Mouse (Mus musculus) liver, embryonic 13.5 days (tissue): ENCODE measurements around the gene Foxl1. TPM values are rescaled to one million over a fixed set of nuclear protein-coding genes. Genes with fewer than 3 reads are reported as not detected.

ENCODE experiments used
- ATAC-seq: fragments of 200-750 bp; cut with Nextera tagmentation; 2 replicates; pipeline ENCODE4 v1.8.0; 2017; ENCODE audit warnings: low read depth, mild to moderate bottlenecking, moderate number of reproducible peaks, moderate library complexity
- DNase-seq: peaks from one replicate; pipeline ENCODE4 v3.0.0; 2022
- H3K27ac ChIP-seq: fragments of 300-500 bp; sonication (generic); 2 replicates; pipeline ENCODE4 v1.5.1; 2015; ENCODE audit warnings: moderate library complexity, mild to moderate bottlenecking, inconsistent platforms
- H3K27me3 ChIP-seq: fragments of 300-500 bp; sonication (generic); 2 replicates; pipeline ENCODE4 v1.6.1; 2015; ENCODE audit warnings: mild to moderate bottlenecking, inconsistent platforms
- H3K36me3 ChIP-seq: fragments of 300-500 bp; sonication (generic); 2 replicates; pipeline ENCODE4 v1.6.1; 2015; ENCODE audit warnings: mild to moderate bottlenecking, inconsistent platforms
- H3K4me1 ChIP-seq: fragments of 300-500 bp; sonication (generic); replicated peaks from 2 replicates; pipeline ENCODE4 v1.6.1; 2015; ENCODE audit warnings: inconsistent platforms
- H3K4me2 ChIP-seq: fragments of 300-500 bp; sonication (generic); 2 replicates; pipeline ENCODE4 v1.6.1; 2015; ENCODE audit warnings: inconsistent platforms, mild to moderate bottlenecking, moderate library complexity
- H3K4me3 ChIP-seq: fragments of 300-500 bp; sonication (generic); replicated peaks from 2 replicates; pipeline ENCODE4 v1.5.1; 2015; ENCODE audit warnings: mild to moderate bottlenecking, inconsistent platforms
- H3K9ac ChIP-seq: fragments of 300-500 bp; sonication (generic); 2 replicates; pipeline ENCODE4 v1.6.1; 2015; ENCODE audit warnings: mild to moderate bottlenecking, inconsistent platforms
- H3K9me3 ChIP-seq: fragments of 300-500 bp; sonication (generic); replicated peaks from 2 replicates; pipeline ENCODE4 v1.6.1; 2016; ENCODE audit warnings: inconsistent platforms
- WGBS: fragments of 180-500 bp; shearing (Covaris S2); methylation state at CpG from one replicate; pipeline ENCODE4 v1.1.7; 2015; ENCODE audit not compliant: insufficient replicate concordance; 5-methylcytosine and 5-hydroxymethylcytosine counted together
- polyA plus RNA-seq: library from polyadenylated mRNA; unstranded; fragments of >200 nt; fragmentation: Nextera tagmentation; extraction: Ambion mirVana; gene quantifications from 2 replicates; pipeline ENCODE4 v1.2.1, GENCODE M21; 2015

The Foxl1 gene
- polyA plus RNA-seq, 1 experiment from 2014 or later: 0.14 TPM

DNA sequence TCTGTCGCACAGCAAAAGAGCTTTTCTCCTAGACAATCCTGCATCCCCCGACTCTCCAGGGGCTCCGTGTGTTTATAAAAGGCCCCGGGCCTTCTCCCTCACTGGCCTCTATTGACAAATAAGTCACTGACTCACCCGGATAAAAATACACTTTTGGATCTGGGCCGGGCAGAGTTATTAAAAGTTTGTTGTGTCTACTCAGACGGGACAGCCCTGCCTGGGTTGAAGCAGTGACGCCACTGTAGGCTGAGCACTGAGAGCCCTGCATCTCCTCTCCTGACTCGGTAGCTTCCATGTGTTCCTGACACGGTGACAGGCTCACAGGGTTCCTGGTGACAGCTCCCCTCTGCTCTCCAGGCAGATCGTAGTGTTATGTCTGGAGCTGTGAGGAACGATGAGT is 24.7 kb downstream of the Foxl1 start:
- no peak for ATAC-seq

DNA sequence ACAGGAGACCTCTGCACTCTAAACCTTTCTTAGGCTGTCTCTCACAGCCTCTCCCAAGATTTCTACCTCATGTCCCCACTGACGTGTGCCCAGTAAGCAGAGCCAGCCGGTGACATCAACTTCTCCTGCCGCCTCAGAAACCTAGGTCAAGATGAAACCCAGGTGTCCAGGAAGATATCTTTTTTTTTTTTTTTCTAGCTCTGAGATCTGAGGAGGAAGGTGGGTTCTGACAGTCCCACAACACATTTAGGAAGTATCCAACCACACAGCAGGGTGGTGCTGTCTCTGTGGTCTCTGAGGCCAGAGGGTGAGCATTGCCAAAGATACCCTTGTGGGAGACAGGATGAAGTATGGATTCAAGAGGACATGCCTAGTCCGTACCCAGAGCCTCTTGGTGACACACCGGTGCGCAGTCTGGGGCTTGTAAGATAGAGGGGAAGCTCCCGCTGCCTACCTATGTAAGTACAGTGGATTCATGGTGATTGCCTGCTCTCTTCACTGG is 29.3 kb downstream of the Foxl1 start:
- 61% methylated on average over 7 of the region's 7 CpGs for WGBS
- Histone ChIP-seq H3K27ac (no peak overlapping the region), H3K36me3 (no peaks in the 10 kb centered on the region), H3K4me2 (no peak overlapping the region), H3K9ac (no peak overlapping the region), H3K27me3 (peaks cover 26% of the 10 kb centered on the region; the same call in 1 of the 2 replicates), H3K4me1 (no peaks in the 10 kb centered on the region), H3K9me3 (no peaks in the 10 kb centered on the region), H3K4me3 (no peak overlapping the region)
- ATAC-seq (no peak), DNase-seq (no peak)

More for the DNA sequence above, 24.7 kb downstream of the Foxl1 start:
- H3K4me3 ChIP-seq: no peak overlapping the region
- no peaks in the 10 kb centered on the region for H3K9me3 ChIP-seq
- no peaks in the 10 kb centered on the region for H3K36me3 ChIP-seq
- H3K4me1 ChIP-seq: no peaks in the 10 kb centered on the region
- no peak overlapping the region for H3K4me2 ChIP-seq
- 58% methylated on average over 12 of the region's 12 CpGs for WGBS
- no peak overlapping the region for H3K27ac ChIP-seq
- peaks cover 21% of the 10 kb centered on the region for H3K27me3 ChIP-seq
- DNase-seq: no peak
- H3K9ac ChIP-seq: no peak overlapping the region

DNA sequence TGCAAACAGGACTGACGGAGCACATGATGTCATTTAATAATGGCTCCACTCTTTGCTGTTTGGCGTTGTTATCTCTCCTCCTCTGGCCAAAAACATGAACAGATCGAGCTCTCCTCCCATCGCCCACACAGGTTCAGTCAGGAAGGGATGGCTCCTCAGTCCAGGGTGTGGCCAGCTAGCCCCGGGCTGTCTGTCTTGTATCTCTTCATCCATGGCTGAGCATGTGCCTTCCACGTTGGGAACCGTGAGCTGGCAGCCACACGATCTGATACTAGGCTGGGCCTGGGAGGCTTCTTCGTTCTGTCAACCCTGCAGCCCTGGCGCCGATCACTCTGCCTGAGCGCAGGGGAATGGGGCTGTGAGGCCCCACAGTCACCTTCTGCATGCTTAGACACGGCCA is 31.1 kb downstream of the Foxl1 start:
- Histone ChIP-seq H3K27ac (no peak overlapping the region), H3K27me3 (peaks cover 23% of the 10 kb centered on the region; the same call in 1 of the 2 replicates), H3K4me2 (no peak overlapping the region), H3K9ac (no peak overlapping the region), H3K4me3 (no peak overlapping the region), H3K9me3 (no peaks in the 10 kb centered on the region), H3K4me1 (no peaks in the 10 kb centered on the region), H3K36me3 (no peaks in the 10 kb centered on the region)
- 41% methylated on average over 13 of the region's 13 CpGs for WGBS
- DNase-seq (no peak), ATAC-seq (no peak)

DNA sequence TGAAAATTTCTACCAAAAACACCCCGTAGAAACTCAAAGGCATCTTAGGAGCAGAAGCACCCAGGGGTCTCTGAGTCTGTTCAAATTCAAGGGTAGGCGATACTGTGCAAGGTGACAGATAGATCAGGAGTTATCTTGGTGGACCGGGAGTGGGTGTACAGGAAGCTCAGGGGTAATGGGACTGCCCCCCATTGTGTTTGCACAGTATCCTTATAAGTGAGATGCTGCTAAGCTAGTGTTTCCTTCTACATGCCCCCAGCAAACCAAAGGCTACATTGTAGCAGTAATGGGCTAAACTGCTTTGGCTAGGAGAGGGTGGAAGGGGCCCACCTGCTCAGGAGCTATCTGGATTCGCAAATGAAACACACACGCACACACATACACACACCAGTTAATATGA is 33.7 kb downstream of the Foxl1 start:
- Histone ChIP-seq H3K36me3 (no peaks in the 10 kb centered on the region), H3K27ac (no peak overlapping the region), H3K27me3 (peaks cover 17% of the 10 kb centered on the region; the same call in 1 of the 2 replicates), H3K4me2 (no peak overlapping the region), H3K9me3 (no peaks in the 10 kb centered on the region), H3K4me3 (no peak overlapping the region), H3K9ac (no peak overlapping the region), H3K4me1 (no peaks in the 10 kb centered on the region)
- DNase-seq (no peak), ATAC-seq (no peak)
- WGBS: 57% methylated on average over 5 of the region's 5 CpGs

DNA sequence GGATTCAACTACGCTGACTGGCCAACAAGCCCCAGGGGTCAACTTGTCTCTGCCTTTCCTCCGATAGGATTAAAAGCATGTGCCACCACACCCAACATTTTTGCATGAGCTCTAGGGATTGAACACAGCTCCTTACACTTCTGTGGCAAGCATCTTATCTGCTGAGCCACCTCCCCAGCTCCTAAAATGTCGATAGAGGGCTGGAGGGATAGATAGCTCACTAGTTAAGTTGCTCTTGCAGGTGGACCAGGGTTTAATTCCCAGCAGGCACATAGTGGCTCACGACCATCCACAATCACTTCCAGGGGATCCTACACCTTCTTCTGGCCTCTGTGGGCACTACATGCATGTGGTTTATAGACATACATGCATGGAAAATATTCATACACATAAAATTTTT is 34.7 kb downstream of the Foxl1 start:
- H3K27me3 ChIP-seq: peaks cover 13% of the 10 kb centered on the region; the same call in 1 of the 2 replicates
- H3K4me1 ChIP-seq: no peaks in the 10 kb centered on the region
- DNase-seq (no peak), ATAC-seq (no peak)
- no peak overlapping the region for H3K4me2 ChIP-seq
- WGBS: 47% methylated on average over 4 of the region's 4 CpGs
- no peak overlapping the region for H3K9ac ChIP-seq
- no peak overlapping the region for H3K4me3 ChIP-seq
- H3K27ac ChIP-seq: no peak overlapping the region
- no peaks in the 10 kb centered on the region for H3K9me3 ChIP-seq
- H3K36me3 ChIP-seq: no peaks in the 10 kb centered on the region

DNA sequence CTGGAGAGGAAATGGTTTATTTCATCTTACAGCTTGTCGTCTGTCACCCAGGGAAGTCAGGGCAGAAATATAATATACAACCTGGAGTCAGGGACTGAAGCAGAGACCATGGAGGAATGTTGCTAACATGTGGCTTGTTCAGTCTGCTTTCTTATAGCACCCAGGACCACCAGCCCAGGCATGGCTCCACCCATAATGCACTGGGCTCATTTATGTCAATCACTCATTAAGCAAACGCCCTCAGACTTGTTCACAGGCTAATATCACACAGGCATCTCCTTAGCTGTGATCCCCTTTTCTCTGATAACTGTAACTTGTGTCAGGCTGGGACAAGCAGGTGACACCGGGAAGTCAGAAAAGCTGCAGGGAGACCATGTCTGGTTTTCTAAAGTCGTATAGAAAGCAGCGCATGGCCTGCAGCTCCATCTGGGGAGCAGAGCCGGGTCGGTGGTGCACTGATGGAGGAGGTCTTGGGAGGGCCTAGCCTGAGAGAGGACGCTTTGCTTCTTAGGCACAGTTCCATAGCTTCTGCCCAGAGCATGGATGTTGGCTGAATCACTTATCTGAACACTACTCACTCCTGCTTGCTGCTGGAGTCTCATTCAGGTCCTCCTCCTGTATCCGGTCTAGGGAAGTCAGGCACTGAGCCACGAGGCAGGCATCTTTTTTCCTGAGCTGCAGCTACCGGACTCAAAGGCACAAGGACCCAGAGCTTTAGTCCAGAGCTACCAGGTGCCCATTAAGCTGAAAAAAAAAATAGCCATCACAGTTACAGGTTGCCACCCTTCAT is 35.4 kb downstream of the Foxl1 start:
- H3K4me2 ChIP-seq: no peak overlapping the region
- DNase-seq (no peak), ATAC-seq (no peak)
- H3K27ac ChIP-seq: no peak overlapping the region
- H3K27me3 ChIP-seq: peaks cover 11% of the 10 kb centered on the region; the same call in 1 of the 2 replicates
- H3K4me1 ChIP-seq: no peaks in the 10 kb centered on the region
- no peak overlapping the region for H3K4me3 ChIP-seq
- 55% methylated on average over 11 of the region's 11 CpGs for WGBS
- H3K9ac ChIP-seq: no peak overlapping the region
- no peaks in the 10 kb centered on the region for H3K9me3 ChIP-seq
- H3K36me3 ChIP-seq: no peaks in the 10 kb centered on the region

DNA sequence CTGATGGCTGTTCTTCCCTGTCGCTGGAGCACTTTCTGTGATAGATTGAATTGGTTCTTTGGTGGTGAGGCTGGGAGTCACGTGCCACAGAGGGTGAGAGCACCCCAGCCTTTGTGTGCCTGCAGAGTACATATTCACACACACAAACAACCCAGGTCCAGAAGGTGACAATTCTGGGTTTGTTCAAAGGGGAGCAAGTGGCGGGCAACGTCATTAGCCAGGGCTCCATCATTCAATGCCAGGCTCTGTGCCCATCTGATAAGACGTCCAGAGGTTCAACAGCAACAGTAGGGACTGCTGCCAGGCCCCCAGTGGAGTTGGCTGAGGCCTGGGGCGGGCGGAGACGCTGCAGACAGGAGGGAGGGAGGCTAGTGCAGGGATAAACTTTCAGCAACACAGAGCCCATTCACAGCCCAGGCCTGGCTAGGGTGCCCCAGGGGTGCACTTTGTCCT is 36.3 kb downstream of the Foxl1 start:
- Histone ChIP-seq H3K9ac (no peak overlapping the region), H3K4me2 (no peak overlapping the region), H3K27me3 (peaks cover 8% of the 10 kb centered on the region; the same call in 1 of the 2 replicates), H3K4me1 (no peaks in the 10 kb centered on the region), H3K9me3 (no peaks in the 10 kb centered on the region), H3K4me3 (no peak overlapping the region), H3K36me3 (no peaks in the 10 kb centered on the region), H3K27ac (no peak overlapping the region)
- WGBS: 49% methylated on average over 8 of the region's 8 CpGs
- ATAC-seq (no peak), DNase-seq (no peak)

DNA sequence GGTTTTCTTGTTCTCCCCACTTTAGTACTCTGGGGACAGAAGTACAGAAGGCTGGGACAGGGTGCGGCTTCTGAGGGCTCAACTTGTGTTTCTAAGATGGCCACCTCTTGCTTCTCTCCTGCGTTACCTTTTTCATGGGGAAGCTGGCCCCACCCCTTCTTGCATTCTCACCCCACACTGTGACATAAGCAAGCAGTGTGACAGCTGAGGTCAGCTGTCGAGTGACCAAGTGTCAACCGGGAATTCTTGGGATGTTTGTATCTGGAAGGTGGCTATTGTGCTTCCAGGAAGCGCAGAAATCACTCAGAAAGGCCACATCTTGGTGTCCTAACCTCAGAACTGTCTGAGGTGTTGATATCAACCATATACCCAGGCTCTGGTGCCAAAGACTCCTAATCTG is 40.3 kb downstream of the Foxl1 start:
- Histone ChIP-seq H3K4me1 (peaks cover 12% of the 10 kb centered on the region), H3K27ac (no peak overlapping the region), H3K36me3 (no peaks in the 10 kb centered on the region), H3K4me2 (no peak overlapping the region), H3K27me3 (no peaks in the 10 kb centered on the region; the same call in 1 of the 2 replicates), H3K9ac (no peak overlapping the region), H3K9me3 (no peaks in the 10 kb centered on the region), H3K4me3 (no peak overlapping the region)
- ATAC-seq (no peak), DNase-seq (no peak)
- WGBS: 48% methylated on average over 5 of the region's 5 CpGs

DNA sequence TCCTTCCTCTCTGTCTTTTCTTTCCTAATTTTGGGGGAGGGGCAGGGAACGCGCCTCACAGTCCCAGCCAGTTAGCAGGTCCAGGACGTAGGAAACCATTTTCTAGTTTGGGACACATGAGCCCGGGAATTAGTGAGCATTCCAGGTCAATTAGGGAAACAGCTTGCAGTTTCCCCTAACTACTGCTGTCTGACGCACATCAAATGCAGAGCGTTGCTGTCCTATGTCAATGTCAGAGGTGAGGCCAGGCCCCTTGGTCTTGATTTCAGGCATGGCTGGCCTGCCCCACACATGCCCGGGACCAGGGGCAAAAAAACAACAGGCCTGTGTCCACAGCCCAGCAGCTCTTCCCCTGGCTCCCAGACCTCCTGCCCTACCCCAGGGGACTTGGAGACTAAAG is 42.4 kb downstream of the Foxl1 start:
- no peak overlapping the region for H3K9ac ChIP-seq
- H3K4me3 ChIP-seq: no peak overlapping the region
- peak overlapping the region; percentile 46 for H3K4me2 ChIP-seq
- no peaks in the 10 kb centered on the region for H3K9me3 ChIP-seq
- H3K27ac ChIP-seq: no peak overlapping the region
- no peak for DNase-seq
- H3K27me3 ChIP-seq: no peaks in the 10 kb centered on the region; the same call in 1 of the 2 replicates
- H3K4me1 ChIP-seq: peaks cover 12% of the 10 kb centered on the region
- WGBS: 34% methylated on average over 7 of the region's 7 CpGs
- no peak for ATAC-seq
- no peaks in the 10 kb centered on the region for H3K36me3 ChIP-seq

DNA sequence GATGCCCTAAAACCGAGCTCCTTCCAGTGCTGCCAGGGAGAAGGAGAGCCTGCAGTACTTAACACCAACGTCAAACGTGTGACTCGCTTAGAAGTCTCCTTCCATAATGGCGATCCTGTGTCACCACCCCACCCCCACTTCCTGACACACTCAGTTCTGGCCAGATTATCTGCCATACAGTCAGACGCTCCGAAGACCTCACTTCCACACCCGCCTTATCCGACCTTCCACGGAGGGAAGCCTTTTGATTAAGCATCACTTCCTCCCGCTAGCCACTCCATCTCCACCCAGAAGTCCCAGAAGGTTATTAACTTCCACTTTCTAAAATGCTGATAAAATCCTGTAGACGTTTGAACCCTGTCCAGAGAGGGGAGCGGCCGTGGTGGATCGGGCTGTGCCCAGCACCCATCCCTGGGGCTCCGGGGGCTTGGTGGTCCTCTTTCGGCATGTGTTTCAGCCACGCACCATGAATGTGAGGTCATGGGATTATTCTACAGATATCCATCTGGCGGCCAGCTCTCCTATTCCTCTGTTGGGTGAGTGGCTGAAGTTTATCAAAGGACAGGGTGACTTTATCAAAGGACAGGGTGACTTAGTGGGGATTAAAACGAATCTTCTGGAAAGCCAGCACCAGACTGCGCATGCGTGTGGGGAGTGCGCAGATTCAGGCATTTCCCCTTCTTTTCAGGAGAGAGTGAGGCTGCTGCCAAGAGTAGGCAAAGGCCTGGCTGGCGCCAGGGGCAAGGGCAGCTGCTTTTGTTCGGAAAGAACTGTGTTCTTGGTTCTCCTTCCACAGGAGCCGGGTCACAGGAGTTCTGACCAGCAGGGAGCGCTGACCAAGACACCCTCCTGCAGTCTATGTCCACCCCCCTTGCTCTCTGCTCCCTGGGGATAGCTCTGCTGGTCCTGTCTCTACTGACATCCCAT is 43.1 kb downstream of the Foxl1 start:
- Histone ChIP-seq H3K36me3 (no peaks in the 10 kb centered on the region), H3K9me3 (no peaks in the 10 kb centered on the region), H3K27me3 (no peaks in the 10 kb centered on the region), H3K4me3 (no peak overlapping the region), H3K9ac (no peak overlapping the region), H3K4me2 (peak overlapping the region; percentile 46), H3K4me1 (peaks cover 12% of the 10 kb centered on the region), H3K27ac (no peak overlapping the region)
- DNase-seq: peak; percentile 13
- peak; percentile 57 for ATAC-seq
- WGBS: 18% methylated on average over 27 of the region's 27 CpGs

DNA sequence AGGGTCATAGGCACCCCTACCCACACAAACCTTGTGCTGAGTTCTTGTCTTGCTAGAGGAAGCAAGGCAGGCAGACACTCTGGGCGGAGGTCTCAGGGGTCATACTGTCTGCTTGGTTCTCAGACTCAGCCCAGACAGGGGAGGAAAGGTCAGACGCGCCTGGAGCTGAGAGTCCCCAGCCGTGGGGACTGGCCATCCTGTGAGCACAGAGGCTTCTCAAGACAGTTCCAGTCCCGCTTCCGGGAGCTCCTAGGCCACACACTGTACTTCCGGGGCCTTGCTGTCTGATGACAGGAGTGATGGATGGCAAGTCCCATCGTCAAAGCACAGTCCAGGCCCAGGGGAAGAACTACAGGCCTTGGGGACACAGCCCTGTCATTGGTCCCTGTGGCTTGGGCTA is 44.8 kb downstream of the Foxl1 start:
- H3K4me3 ChIP-seq: no peak overlapping the region
- H3K9ac ChIP-seq: no peak overlapping the region
- ATAC-seq (no peak), DNase-seq (no peak)
- no peaks in the 10 kb centered on the region for H3K36me3 ChIP-seq
- 62% methylated on average over 8 of the region's 8 CpGs for WGBS
- H3K4me2 ChIP-seq: no peak overlapping the region
- H3K27ac ChIP-seq: no peak overlapping the region
- peaks cover 12% of the 10 kb centered on the region for H3K4me1 ChIP-seq
- no peaks in the 10 kb centered on the region for H3K27me3 ChIP-seq
- H3K9me3 ChIP-seq: no peaks in the 10 kb centered on the region
